Mouse (Mus musculus): Measurements from ENCODE around the gene Crk.
A peak's percentile ranks its signal among the peaks of the same experiment; 100 is the strongest.

Crk gene

DNA sequence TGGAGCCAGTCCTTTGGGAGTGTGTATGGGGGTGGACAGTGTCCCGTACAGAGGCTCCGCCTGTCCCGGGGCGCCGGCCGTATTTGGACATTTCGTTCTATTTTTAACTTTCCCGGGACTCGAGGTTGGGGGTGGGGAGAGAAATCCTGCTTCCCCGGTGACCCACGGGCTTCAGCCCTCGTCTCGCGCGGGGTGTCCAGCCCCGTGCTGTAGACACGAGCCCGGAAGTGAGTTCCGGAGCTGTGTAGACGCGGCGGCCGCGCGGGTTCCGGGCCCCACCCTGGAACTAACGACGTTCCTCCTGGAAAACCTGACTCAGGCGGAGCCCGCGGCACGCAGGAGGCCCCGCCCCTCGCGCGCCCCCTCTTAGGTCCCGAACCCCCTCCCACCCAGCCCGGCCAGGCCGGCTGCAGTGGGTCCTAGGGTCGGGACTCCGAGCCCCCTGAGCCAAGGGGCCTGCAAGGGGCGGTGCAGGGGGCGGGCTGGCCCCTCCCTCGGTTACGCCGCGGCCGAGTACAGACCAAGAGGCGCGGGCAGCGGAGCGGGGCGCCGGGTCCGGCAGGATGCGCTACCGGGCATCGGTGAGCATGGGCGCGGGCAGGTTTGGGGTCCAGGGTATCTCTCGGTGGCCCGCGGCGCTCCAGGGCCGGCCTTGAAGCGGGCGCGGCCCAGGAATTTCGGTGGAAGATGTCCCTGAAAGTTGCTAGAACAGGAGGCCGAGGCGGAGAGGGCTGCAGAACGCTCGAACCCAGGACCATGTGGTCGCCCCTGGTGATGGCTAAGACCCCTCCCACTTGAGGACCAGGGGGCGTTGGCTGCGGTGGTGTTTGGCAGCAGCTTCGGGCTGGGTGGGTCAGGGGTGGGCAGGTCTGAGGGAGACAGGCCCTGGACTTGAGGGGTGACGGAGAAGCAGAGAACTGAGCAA is 23.2 kb upstream of the Crk start:
- DNase-seq (ENCODE audit: low spot score in 2 of 2), result peak; percentile 47 to 60

DNA sequence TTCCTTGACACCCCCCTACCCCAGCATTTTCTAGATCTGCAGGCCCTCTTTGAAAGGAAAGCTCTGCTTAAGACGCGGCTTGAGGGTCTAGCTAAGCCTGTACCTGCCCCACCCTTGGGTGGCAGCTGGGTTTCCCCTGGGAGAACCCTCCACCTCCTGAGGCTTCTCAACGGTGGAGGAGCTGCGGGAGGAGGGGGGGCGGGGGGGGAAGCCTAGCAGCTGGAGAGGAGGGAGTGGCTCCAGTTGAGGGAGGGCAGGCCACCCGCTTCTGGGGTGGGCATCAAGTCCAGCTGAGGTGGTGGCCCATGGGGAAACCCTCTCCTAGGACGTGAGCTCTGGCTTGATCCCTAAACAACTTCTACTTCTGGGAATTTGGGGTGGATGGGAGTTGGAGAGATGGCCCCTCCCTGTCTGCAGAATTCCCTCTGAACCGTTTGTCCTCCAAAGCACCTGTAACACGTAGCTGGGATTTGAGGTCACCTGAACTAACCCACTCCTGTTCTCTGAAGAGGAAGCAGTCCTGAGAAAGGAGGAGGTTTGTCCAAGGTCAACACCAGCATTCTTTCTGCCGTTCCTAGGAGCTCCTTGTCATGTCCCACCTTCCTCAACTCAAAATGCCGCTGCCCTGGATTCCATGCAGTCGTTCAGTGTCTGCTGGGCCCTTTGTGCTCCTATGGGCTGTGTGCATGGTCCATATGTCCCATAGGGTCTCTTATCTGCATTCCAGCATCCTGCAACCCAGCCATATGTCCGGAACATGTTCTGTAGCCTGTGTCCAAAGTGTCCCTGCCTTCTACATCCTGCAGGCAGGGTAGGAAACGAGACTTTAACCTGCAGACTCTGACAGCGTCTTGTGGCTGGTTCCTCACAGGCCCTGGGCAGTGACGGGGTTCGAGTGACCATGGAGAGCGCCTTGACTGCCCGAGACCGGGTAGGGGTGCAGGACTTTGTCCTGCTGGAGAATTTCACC is 22.2 kb upstream of the Crk start:
- no peak for DNase-seq (ENCODE audit: low spot score in 2 of 2)

DNA sequence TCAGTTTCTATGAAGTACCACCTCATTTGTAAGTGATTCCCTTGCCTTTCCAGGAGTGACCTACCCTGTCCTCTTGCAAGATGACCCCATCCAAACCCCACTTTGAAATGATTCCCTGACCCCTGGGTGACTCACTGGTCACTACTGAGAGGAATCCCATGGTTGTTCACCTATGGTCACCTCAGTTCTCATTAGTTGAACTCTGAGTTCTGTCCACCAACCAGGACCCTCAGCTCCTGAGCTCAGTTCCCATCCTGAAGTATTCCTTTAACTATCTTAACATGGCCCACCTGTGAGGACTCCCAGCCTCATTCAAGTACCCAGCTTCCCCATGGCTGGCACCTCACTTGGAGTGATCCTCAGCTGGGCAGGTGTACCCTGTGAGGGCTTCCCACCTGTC is 21.2 kb upstream of the Crk start:
- DNase-seq (ENCODE audit: low spot score in 2 of 2), result no peak

GRCm38 (mm10) chr11:75658311-75658710 is 20.7 kb upstream of the Crk start:
- no peak for DNase-seq (ENCODE audit: low spot score in 2 of 2)

DNA sequence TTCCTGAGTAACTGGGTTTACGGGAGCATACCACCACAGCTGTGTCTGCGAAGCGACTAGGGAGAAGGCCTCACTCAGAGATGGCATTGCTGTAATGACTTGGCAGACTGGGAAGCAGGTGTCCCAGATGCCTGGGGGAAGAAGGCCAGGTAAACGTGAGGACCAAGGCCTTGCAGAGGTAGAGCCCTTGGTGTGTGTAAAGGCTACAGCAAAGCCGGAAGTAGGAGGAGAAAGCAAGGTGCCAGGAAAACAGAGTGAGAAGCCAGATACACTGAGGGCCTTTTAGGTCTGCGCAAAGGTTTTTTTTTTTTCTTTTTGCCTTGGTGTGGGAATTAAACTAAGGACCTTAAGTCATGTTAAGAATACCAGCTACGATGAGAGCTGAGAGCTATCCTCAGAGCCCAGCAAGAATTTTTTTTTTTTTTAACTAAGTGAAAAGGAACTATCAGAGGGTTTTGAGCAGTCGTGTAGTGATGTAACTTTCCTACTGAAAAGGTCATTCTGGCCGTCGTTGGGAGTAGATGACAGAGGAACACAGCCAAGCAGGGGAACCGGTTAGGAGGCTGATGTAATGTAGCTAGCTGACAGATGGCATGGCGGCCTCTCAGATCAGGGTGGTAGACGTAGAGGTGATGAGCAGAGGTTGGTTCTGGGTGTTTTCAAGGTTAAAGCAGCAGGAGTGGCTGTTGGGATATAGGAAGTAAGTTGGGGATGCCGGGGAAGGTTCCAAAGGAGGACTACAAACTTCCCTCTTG is 19.9 kb upstream of the Crk start:
- no peak for DNase-seq (ENCODE audit: low spot score in 2 of 2)

- no peak for DNase-seq (ENCODE audit: low spot score in 2 of 2)
These were observed 18.9 kb upstream of the Crk start for GRCm38 (mm10) chr11:75660081-75660590.

- DNase-seq (ENCODE audit: low spot score in 2 of 2), result no peak
These were observed 17.9 kb upstream of the Crk start for GRCm38 (mm10) chr11:75660941-75661800.

DNA sequence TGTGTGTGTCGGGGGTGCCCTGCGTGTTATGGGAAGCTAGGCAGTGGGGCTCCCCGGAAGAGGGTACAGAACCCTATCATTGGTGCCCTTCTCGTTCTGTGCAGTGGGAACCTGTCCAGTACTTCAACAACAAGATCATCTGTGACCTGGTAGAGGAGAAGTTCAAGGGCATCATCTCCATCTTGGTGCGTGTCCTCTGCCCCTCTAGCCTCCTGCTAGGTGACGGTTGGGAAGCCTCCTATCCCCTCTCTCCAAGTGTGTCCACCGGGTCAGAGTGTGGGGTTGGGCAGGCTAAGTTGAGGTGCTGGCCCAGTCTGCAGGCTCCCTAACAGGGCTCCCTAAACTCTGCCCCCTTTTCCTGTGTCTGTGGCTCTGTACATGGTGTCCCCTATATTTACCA is 16.9 kb upstream of the Crk start:
- no peak for DNase-seq (ENCODE audit: low spot score in 2 of 2)

- no peak for DNase-seq (ENCODE audit: low spot score in 2 of 2)
These were observed 12.8 kb upstream of the Crk start for GRCm38 (mm10) chr11:75666296-75666695.

GRCm38 (mm10) chr11:75668621-75669020 is 10.4 kb upstream of the Crk start:
- no peak for DNase-seq (ENCODE audit: low spot score in 2 of 2)

DNA sequence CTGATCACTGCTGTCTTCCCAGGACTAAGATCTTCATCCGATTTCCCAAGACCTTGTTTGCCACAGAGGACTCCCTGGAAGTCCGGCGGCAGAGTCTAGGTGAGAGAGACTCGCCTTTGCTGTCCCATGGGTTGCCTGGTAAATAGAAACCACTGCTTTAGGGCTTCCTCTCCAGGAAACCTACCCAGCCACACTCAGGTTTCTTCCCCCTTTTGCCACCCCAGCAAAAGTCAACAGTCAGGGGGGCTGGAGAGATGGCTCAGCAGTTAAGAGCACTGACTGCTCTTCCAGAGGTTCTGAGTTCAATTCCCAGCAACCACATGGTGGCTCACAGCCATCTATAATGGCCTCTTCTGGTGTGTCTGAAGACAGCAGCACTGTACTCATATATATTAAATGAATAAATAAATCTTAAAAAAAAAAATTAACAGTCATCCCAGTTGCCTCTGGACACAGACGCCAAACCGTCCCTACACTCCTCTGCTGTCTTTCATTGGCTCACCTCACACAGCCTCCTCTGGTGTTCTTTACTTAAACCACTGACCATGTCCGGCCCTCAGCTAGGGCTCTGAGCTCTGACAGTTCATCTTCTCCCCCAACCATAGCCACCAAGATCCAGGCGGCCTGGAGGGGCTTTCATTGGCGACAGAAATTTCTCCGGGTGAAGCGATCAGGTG is 9.7 kb upstream of the Crk start:
- no peak for DNase-seq (ENCODE audit: low spot score in 2 of 2)

DNA sequence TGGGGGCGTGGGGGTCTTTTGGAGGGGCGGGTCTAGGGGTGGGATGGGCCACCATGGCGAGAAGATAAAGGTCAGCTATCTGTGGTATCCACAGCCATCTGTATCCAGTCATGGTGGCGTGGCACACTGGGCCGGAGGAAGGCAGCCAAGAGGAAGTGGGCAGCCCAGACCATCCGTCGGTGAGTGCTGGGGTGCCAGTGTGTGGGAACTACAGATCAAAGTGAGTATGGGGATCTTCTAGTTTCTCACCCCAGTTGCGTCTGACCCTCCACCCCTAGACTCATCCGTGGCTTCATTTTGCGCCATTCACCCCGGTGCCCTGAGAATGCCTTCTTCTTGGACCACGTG is 9.2 kb upstream of the Crk start:
- DNase-seq (ENCODE audit: low spot score in 2 of 2), result peak; percentile 19 to 24

GRCm38 (mm10) chr11:75671426-75672180 is 7.5 kb upstream of the Crk start:
- DNase-seq (ENCODE audit: low spot score in 2 of 2), result no peak

DNA sequence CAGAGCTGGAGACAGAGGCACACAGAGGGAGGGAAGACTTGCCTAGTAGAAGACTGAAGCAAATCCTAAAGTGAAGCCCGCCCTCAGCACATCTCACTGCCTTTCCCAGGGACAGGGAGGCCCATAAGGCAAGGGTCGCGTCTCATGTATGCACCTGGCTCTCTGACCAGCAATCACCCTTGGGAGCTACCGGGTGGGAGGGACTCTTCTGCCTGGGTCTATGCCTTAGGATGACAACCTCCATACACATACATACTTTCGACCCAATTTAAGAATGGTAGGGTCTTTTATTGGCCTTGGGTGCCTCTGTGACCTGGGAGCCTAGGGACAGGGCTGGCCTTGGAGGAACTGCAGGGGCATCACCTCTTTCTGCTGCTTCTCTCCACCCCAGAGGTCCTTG is 5.6 kb upstream of the Crk start:
- no peak for DNase-seq (ENCODE audit: low spot score in 2 of 2)

GRCm38 (mm10) chr11:75674875-75675274 is 4.2 kb upstream of the Crk start:
- no peak for DNase-seq (ENCODE audit: low spot score in 2 of 2)

- DNase-seq (ENCODE audit: low spot score in 2 of 2), result no peak
These were observed 945 bp upstream of the Crk start for GRCm38 (mm10) chr11:75677881-75678746.

- peak; percentile 54 to 62 for DNase-seq (ENCODE audit: low spot score in 2 of 2)
These were observed 546 bp downstream of the Crk start for GRCm38 (mm10) chr11:75679439-75680171.

GRCm38 (mm10) chr11:75684462-75684861 is 5.4 kb downstream of the Crk start:
- no peak for DNase-seq (ENCODE audit: low spot score in 2 of 2)
